Mouse (Mus musculus) midbrain, embryonic 16.5 days (tissue): Measurements from ENCODE around the gene Myo1e. TPM values are rescaled to one million over a fixed set of nuclear protein-coding genes. Genes with fewer than 3 reads are reported as not detected.

ENCODE experiments used
- ATAC-seq: fragments of 200-750 bp; cut with Nextera tagmentation; 2 replicates; pipeline ENCODE4 v1.8.0; 2017; ENCODE audit warnings: moderate TSS enrichment
- H3K27ac ChIP-seq: fragments of 300-500 bp; sonication (generic); 2 replicates; pipeline ENCODE4 v1.5.1; 2014; ENCODE audit warnings: mild to moderate bottlenecking, low read length, mixed read lengths
- H3K27me3 ChIP-seq: fragments of 300-500 bp; sonication (generic); 2 replicates; pipeline ENCODE4 v1.6.1; 2014; ENCODE audit warnings: low read depth, low read length, mixed read lengths; ENCODE audit not compliant: control insufficient read depth, insufficient read depth
- H3K36me3 ChIP-seq: fragments of 300-500 bp; sonication (generic); 2 replicates; pipeline ENCODE4 v1.6.1; 2014; ENCODE audit warnings: mild to moderate bottlenecking, low read length, moderate library complexity, mixed read lengths; ENCODE audit not compliant: control insufficient read depth, insufficient read depth
- H3K4me1 ChIP-seq: fragments of 300-500 bp; sonication (generic); 2 replicates; pipeline ENCODE4 v1.6.1; 2014; ENCODE audit warnings: mild to moderate bottlenecking, low read length, mixed read lengths; ENCODE audit not compliant: control insufficient read depth, insufficient read depth
- H3K4me2 ChIP-seq: fragments of 300-500 bp; sonication (generic); 2 replicates; pipeline ENCODE4 v1.6.1; 2014; ENCODE audit warnings: mild to moderate bottlenecking, low read length, mixed read lengths
- H3K4me3 ChIP-seq: fragments of 300-500 bp; sonication (generic); 2 replicates; pipeline ENCODE4 v1.5.1; 2014; ENCODE audit warnings: low read depth, mild to moderate bottlenecking, low read length, moderate library complexity, mixed read lengths
- H3K9ac ChIP-seq: fragments of 300-500 bp; sonication (generic); 2 replicates; pipeline ENCODE4 v1.6.1; 2014; ENCODE audit warnings: low read depth, low read length, mixed read lengths
- H3K9me3 ChIP-seq: fragments of 300-500 bp; sonication (generic); replicated peaks from 2 replicates; pipeline ENCODE4 v1.6.1; 2014; ENCODE audit warnings: mild to moderate bottlenecking, low read length, mixed read lengths; ENCODE audit not compliant: control insufficient read depth, poor library complexity, severe bottlenecking
- WGBS: fragments of 180-500 bp; shearing (Covaris S2); extraction: QIAGEN DNeasy Blood & Tissue Kit; methylation state at CpG from one replicate; pipeline ENCODE4 v1.1.7; 2014; 5-methylcytosine and 5-hydroxymethylcytosine counted together
- polyA plus RNA-seq: library from polyadenylated mRNA; unstranded; fragments of >200 nt; fragmentation: Nextera tagmentation; extraction: Ambion mirVana; gene quantifications from 2 replicates; pipeline ENCODE4 v1.2.1, GENCODE M21; 2015

Gene Myo1e
- polyA plus RNA-seq, 1 experiment from 2014 or later, result 6.5 TPM

DNA sequence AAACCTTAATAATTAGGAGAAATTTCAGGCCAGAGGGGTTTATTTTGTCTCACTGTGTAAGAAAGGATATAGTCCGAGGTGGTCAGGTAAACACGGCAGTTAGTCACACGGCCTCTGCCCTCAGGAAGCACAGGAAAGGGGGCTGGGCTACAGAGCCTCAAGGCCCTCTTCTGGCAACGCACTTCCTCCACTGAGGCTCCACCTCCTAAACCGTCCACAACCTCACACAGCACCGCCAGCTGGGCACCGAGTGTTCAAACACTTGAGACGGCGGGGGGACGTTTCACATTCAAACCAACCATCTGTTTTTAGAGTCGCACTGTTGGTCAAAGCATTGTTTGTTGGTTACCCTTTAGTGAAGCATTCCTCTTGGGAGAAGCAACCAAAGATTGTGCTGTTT is 12.5 kb upstream of the Myo1e start:
- no peak overlapping the region for H3K9ac ChIP-seq
- H3K4me3 ChIP-seq, result no peak overlapping the region
- no peak overlapping the region for H3K4me2 ChIP-seq
- H3K4me1 ChIP-seq, result no peaks in the 10 kb centered on the region
- no peak for ATAC-seq
- WGBS, result 85% methylated on average over 11 of the region's 11 CpGs
- no peaks in the 10 kb centered on the region for H3K36me3 ChIP-seq
- no peaks in the 10 kb centered on the region for H3K27me3 ChIP-seq
- no peak overlapping the region for H3K27ac ChIP-seq
- no peaks in the 10 kb centered on the region for H3K9me3 ChIP-seq

DNA sequence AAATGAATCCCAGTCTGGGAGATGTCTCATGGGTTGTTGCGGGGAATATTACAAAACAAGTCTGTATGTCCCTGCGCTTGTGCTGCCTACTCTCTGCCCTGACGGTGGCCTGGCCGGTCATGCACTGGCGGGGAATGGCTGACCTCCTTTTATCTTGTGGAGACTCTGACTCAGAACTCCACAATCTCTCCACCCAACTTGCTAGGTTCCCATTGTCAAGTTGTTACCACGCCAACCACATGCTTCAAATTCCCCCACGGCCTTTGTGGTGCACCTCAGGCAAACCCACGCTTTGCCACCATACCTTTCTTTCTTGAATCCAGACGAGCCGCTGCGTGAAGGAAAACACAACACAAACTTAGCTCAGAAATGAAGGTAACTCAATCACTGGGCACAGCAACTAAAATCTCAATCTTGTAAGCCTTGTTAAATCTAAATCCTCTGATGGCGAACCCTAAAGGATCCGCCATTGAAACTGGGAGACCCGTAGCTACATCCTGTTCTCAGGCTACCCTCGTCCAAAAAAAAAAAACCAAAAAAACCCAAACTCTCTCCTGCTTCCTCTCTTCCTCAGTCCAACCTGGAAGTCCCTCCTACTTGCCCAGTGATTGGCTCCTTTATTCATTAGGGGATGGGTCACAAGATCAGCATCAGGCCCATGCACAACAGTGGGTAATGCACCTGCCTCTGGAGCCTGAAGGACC is 10.0 kb upstream of the Myo1e start:
- H3K27ac ChIP-seq, result no peak overlapping the region
- H3K9me3 ChIP-seq, result no peaks in the 10 kb centered on the region
- no peak overlapping the region for H3K9ac ChIP-seq
- H3K4me2 ChIP-seq, result no peak overlapping the region
- WGBS, result 74% methylated on average over 15 of the region's 15 CpGs
- no peak overlapping the region for H3K4me3 ChIP-seq
- no peaks in the 10 kb centered on the region for H3K4me1 ChIP-seq
- H3K27me3 ChIP-seq, result no peaks in the 10 kb centered on the region
- H3K36me3 ChIP-seq, result no peaks in the 10 kb centered on the region
- ATAC-seq, result no peak

DNA sequence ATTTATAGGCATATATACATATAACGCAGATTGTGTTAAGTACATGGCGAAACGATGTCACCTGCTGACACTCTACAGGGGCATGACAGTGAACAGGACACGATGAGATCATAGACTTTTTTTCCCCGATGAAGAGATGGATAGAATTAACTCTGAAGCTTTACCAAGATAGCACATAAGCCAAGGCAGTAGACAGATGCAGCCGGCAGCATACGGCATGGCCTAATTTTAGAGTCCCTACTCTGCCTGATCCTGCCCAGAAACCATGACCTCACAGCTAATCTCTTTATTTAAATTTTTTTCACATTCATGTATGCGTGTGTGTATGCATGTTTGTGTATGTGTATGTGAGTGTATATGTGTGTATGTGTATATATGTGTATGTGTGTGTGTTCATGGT is 9.2 kb upstream of the Myo1e start:
- no peak overlapping the region for H3K4me3 ChIP-seq
- no peak overlapping the region for H3K9ac ChIP-seq
- H3K4me2 ChIP-seq, result no peak overlapping the region
- no peak overlapping the region for H3K27ac ChIP-seq
- ATAC-seq, result no peak
- H3K27me3 ChIP-seq, result no peaks in the 10 kb centered on the region
- 91% methylated on average over 8 of the region's 8 CpGs for WGBS
- H3K9me3 ChIP-seq, result no peaks in the 10 kb centered on the region
- no peaks in the 10 kb centered on the region for H3K36me3 ChIP-seq
- H3K4me1 ChIP-seq, result no peaks in the 10 kb centered on the region

DNA sequence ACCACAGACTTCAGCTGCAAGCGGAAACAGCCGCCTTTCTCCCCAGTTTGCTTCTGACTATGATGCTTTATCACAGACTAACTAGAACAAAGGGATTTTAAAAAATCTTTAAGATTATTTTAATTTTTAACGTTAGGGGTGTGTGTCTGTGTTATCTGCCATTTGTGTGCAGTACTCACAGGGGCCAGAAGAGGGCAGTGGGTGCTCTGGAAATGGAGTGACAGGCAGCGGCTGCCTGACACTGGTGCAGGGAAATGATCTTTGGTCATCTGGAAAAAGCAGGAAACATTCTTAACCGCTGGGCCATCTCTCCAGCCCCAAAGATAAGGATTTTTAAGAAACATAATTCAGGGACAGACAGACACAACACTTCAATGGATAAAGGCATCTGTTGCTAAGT is 4.4 kb upstream of the Myo1e start:
- no peak overlapping the region for H3K9ac ChIP-seq
- H3K4me3 ChIP-seq, result no peak overlapping the region
- H3K4me2 ChIP-seq, result no peak overlapping the region
- no peaks in the 10 kb centered on the region for H3K36me3 ChIP-seq
- no peak overlapping the region for H3K27ac ChIP-seq
- no peaks in the 10 kb centered on the region for H3K9me3 ChIP-seq
- ATAC-seq, result no peak
- H3K27me3 ChIP-seq, result 0 out of 2 replicates have a peak, but pooled peaks cover under 1% of the 10 kb centered on the region
- 68% methylated on average over 5 of the region's 5 CpGs for WGBS
- H3K4me1 ChIP-seq, result peaks cover 2% of the 10 kb centered on the region

DNA sequence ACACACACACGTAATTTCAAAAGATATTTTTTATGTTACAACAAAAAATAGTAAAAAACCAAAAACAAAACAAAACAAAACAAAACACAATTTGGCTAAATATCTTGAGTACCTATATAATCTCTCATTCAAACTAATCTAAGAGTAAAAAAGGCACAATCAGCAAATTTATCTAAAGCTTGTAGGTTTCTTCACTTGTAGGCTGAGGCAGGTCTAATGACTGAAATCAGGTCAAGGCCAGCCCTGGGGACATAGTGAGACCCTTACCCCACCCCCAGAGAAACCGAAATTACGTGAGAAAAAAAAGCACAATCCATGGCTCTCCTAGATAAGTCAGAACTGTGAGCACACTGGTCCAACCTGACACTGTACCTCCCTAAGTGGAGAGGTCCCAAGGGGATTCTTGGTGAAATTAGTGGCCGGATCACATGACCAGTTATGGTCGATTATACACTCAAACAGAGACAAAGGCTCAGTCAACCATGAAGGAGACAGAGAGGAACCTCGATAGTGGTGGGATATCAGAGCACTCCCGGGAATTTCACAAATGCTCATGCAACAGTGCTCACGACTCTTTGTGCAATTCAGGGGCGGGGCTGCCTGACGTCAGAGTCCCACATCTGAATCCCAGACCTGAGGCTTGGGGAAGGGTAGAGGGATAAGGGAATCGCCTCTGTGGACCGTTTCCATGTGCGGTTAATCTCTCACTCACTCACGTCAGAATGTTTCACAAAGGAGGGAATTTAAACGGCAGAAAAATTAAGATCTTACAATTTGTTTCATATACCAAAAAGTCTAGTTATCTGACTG is 3.7 kb upstream of the Myo1e start:
- no peak overlapping the region for H3K4me3 ChIP-seq
- H3K4me1 ChIP-seq, result peaks cover 9% of the 10 kb centered on the region
- no peaks in the 10 kb centered on the region for H3K9me3 ChIP-seq
- no peak overlapping the region for H3K9ac ChIP-seq
- no peak for ATAC-seq
- H3K36me3 ChIP-seq, result no peaks in the 10 kb centered on the region
- 57% methylated on average over 15 of the region's 15 CpGs for WGBS
- peaks cover 5% of the 10 kb centered on the region; the same call in 1 of the 2 replicates for H3K27me3 ChIP-seq
- no peak overlapping the region for H3K27ac ChIP-seq
- H3K4me2 ChIP-seq, result no peak overlapping the region

DNA sequence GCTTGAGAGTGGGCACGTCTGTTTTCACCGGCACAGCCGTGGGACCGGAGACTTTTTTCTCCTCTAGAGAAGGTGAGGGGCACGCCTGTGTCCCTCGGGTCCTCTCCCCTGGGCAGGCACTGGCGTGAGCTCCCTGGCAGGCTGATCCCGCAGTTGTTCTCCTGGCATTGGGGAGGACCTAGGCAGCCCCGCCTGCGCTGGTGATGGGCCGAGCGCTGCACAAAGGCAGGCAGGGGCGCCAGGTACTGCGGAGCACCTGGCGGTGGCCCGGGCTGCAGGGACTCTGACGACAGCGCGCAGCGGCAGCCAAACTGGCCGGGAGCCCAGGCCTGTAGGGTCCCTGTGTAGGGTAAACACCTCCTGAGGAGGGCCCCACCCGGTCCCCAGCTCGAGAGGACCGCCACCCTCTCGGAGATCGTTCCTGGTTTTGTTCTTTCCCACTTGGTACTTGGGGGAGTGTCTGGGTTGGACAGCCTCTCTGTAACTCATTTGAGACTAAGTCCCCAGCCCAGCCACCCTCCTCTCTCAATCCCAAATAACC is 901 bp downstream of the Myo1e start:
- Histone ChIP-seq H3K36me3 (no peaks in the 10 kb centered on the region), H3K4me3 (peak overlapping the region; percentile 54), H3K27me3 (peaks cover 5% of the 10 kb centered on the region; the same call in 1 of the 2 replicates), H3K4me1 (peaks cover 10% of the 10 kb centered on the region), H3K9me3 (no peaks in the 10 kb centered on the region), H3K4me2 (peak overlapping the region; percentile 99), H3K9ac (peak overlapping the region; percentile 67), H3K27ac (peak overlapping the region; percentile 68)
- WGBS, result 0% methylated on average over 25 of the region's 26 CpGs
- ATAC-seq, result peak; percentile 20; the same call in 1 of the 2 replicates

DNA sequence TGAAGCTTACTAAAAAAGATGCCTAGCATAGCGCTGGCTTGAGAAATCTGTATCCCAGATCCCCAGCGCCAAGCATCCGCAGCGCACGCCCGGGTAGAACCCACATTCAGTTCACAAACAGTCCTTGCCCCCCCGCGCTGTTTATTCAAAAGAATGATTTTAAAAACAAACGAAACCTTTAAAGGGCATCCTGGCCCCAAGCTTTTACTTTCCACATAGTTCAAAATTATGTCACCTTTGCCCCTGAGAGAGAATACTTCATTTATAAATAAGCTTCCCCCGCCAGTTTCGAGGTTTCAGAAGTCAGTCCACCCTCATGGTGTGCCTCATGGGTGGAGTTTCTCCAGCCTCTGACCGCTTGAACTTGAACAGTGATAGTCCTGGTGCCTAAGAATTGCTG is 1.6 kb downstream of the Myo1e start:
- 14% methylated on average over 12 of the region's 12 CpGs for WGBS
- Histone ChIP-seq H3K9me3 (no peaks in the 10 kb centered on the region), H3K9ac (no peak overlapping the region)

DNA sequence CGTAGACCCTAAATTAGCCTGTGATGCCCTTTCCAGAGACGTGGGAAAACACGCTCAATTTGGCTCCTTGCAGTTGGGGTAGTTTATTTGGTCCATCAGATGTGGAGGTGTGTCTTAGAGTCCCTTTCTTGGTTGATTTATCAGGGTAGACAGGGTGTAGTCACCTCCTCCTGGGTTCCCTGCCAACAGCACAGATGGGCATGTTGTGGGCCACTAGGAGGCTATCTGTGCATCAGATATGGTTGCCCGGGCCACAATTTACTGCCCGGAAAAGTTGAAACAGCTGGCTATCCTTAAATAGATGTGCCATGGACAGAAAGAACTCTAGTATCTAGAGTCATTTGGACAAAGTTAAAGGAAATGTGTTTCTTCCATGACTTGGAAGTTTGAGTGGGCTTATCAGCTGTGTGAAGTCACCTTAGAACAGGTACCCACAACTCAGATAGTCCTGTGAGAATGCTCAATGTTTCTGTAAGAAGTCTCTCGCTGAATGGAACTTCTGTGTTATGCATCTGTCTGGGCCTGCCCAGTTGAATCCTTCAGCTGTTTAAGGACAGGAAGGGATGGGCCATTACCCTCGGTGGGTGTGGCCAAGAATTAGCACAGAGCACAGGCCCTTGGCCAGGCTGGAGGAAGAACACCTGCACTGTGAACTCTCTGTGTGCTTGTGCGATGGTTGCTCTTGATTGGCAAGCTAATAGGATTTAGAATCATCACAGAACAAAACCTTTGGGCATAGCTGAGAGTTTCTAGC is 2.3 kb downstream of the Myo1e start:
- Histone ChIP-seq H3K36me3 (no peaks in the 10 kb centered on the region), H3K27me3 (peaks cover 5% of the 10 kb centered on the region; the same call in 1 of the 2 replicates), H3K27ac (no peak overlapping the region), H3K4me2 (no peak overlapping the region), H3K9ac (no peak overlapping the region), H3K4me3 (no peak overlapping the region), H3K4me1 (peaks cover 10% of the 10 kb centered on the region), H3K9me3 (no peaks in the 10 kb centered on the region)
- no peak for ATAC-seq
- 81% methylated on average over 8 of the region's 8 CpGs for whole genome bisulfite sequencing

More for the DNA sequence above, 1.6 kb downstream of the Myo1e start:
- no peak for ATAC-seq
- Histone ChIP-seq H3K27ac (no peak overlapping the region), H3K4me2 (peak overlapping the region; percentile 99), H3K27me3 (peaks cover 5% of the 10 kb centered on the region; the same call in 1 of the 2 replicates), H3K4me1 (peaks cover 10% of the 10 kb centered on the region), H3K4me3 (peak overlapping the region; percentile 54), H3K36me3 (no peaks in the 10 kb centered on the region)
